Mouse (Mus musculus): ENCODE data around the gene Sergef. TPM values are rescaled to one million over a fixed set of nuclear protein-coding genes. Genes with fewer than 3 reads are reported as not detected.

Gene Sergef
- total RNA-seq, 2 experiments from 2014 or later, result 49.3 to 53.4 TPM

Other genes with a start within 250 kb of the Sergef start
- 10 to 100 TPM; 79.6 to 81.4 TPM for gene Kcnc1, start 243.3 kb downstream of the Sergef start, total RNA-seq (2021)
- under 1 TPM; 0.19 to 0.35 TPM for gene Tph1, start 32.7 kb upstream of the Sergef start, total RNA-seq (2021)
- gene Saal1, start 70.9 kb upstream of the Sergef start, total RNA-seq (2021), result 1 to 10 TPM; 9.0 to 9.1 TPM
- not detected for gene Saa3, start 75.9 kb upstream of the Sergef start, total RNA-seq (2021)
- not detected for gene Saa4, start 92.8 kb upstream of the Sergef start, total RNA-seq (2021)
- gene Saa1, start 103.2 kb upstream of the Sergef start, total RNA-seq (2021), result not detected
- not detected for gene Saa2, start 112.0 kb upstream of the Sergef start, total RNA-seq (2021)
- 10 to 100 TPM; 16.0 to 18.7 TPM for gene Hps5, start 156.3 kb upstream of the Sergef start, total RNA-seq (2021)
- 10 to 100 TPM; 34.3 to 41.6 TPM for gene Gtf2h1, start 156.3 kb upstream of the Sergef start, total RNA-seq (2021)
- 100 to 1,000 TPM; 378 to 396 TPM for gene Ldha, start 201.7 kb upstream of the Sergef start, total RNA-seq (2021)
- gene Ldhc, start 221.4 kb upstream of the Sergef start, total RNA-seq (2021), result not detected

Measured in layer of hippocampus, postnatal 14 days (tissue).